Mouse (Mus musculus): ENCODE measurements around the gene Add3.

Add3 gene

DNA sequence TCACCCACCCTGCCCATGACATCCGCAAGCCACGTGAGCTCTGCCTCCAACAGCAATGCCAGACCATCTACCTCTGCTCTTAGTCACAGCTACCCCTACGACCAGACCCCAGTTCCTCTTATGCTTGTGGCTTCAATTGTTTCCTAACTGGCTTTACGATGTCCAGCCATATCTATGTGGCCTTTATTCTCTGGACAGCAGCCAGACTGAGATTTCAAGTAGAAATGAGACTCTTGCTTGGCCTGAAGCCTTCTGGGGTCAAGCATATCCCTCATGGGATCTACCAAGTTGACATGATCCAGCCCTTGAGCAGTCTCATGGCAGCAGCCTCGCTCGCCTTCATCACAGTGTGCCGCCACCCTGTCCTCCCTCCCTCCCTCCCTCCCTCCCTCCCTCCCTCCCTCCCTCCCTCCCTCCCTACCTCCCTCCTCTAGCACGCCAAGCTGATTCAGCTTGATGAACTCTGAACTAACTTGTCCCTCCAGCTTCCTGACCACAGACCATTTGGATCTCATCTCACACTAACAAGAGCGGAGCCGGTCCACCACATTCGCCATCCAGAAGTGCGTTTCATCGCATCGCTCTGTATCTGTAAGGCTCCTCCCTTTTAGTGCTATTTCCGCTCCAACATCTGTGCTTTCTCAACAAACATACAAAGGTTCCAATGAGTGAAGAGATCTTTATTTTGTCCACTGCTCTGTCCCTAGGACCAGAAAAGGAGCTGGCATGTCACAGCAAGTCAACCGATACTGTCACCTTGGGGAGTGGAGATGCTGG lies 9.7 kb upstream of the Add3 start:
- DNase-seq (ENCODE audit: low read depth, low spot score): no peak

DNA sequence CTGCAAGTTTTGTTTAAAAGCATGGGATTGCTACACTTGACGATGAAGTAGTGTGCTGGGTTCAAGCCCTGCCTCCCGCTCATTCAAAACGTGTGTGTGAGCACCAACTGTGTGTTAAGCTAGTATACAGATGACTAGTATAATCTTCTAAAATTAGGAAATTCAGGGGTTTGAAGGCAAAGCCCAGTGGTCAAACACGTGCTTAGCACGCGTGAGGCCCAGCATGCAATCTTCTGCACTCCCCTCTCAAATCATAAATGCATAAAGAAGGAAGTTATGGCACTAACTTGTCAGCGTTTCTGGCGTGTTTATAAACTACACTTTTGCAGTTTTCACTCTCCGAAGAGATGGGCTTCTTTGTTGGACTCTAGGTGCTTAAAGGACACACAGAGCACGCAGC lies 7.8 kb upstream of the Add3 start:
- no peak for DNase-seq (ENCODE audit: low read depth, low spot score)

DNA sequence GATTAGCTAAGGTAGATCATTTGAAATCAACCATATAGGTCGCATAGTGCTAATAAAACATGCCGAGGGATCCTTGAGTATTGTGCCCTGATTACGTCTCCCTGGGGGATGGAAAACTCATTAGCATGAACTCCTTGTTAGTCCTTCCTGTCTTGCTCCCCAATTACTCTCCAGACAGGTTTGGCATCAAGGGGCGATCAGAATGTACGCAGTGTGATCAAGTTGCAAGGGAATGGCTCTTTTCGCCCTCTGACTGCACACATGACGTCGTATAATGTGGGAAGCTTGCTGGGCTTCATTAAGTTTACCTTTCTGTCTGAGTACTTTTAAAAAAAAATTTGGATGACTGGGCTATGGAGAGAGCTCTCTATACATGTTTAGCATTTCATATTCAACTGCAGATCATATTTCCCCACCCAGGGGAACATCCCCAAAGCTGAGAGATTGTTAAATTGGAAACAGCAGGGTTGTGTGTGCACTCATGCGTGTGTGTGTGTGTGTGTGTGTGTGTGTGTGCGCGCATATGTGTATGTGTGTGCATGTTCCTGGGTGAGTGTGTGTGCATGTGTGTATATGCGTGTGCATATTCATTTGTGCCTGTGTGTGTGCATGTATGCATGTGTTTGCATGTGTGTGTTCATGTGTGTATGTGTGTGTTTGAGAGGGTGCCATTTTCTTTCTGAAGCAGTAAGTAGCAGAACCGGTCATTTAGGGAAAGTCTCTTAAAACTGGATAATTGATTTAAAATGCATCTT lies 3.7 kb upstream of the Add3 start:
- no peak for DNase-seq (ENCODE audit: low read depth, low spot score)

DNA sequence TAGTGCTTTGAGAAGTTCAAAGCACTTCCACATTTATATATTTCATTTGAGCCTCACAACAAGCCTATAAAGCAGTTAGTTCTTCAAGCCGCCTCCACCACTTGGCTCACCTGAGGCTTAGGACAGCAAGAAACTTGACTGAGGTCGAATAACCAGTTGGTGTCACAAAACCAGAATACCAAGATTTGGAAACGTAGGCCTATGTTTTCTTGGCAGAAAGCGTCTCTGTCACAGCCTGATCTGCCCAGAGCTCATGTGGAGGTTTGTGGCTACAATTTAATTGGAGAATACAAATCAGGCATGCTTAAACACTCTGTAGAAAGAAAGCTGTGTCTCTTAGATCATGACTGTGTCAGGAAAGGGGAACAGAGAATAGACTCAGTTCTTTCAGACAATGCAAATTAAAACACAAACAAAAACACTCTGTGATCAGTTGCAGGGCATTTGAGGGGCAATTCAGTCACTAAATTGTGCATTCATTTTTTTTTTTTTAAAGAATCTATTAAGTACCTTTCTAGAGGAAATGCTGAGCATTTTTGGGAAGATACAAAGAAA lies 3.0 kb upstream of the Add3 start:
- DNase-seq (ENCODE audit: low read depth, low spot score): no peak

DNA sequence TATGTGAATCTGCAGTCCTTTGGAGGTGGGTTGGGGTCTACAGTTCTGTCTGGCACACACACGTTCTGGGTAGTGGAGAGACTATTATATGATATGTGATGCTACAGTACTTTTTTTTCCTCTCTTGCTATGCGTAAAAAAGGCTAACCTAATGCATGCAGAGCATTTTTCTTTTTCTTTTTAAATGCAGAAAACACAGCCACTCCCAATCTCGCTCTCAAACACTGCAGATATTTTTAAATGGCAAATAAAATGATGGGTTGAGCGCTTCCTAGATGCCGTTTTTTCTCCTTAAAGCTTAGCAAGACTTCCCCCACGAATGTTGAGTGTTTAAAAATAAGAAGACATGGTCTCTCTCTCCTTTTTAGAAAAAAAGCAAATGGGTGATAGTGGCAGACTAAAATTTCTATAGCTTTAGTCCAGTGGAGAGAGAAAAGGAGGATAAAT lies 584 bp downstream of the Add3 start:
- peak; percentile 16 for DNase-seq (ENCODE audit: low read depth, low spot score)

DNA sequence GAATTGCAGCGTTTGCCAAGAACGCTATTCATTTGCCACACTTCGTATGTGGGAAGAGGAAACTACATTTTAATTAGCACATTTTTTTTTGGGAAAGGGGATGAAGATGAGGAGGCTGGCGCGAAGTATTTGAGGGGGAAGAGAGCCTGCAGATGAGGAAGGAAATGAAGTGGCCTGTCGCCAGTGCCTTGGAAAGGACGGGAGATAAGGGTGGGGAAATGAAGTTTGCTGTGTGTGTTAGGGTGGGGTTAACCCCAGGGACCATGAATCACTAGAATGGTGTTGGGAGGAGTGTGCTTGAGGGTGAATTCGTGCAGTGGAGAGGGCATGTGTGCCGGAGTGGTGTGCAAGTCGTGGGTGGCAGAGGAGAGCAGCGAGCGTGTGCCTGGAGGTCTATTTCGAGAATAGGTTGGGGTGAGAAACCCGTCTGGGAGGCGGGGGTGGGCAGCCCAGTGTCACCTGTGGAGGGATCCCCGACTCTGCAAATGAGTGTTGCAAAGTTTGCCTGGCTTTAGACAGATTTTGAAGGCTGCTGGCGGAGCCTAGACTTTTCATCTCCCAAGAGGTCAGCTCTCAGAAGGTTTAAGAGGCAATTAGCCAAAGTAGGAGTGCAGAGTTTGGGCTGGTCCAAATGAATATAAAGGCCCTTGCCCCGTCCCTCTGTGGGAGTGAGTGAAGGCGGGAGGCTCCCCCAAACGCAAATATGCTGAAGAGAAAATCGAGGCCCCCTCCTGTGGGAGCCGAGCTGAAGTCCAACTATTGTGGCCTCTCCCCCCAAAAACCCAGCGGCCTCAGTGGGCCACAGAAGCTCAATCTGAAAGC lies 1.2 kb downstream of the Add3 start:
- no peak for DNase-seq (ENCODE audit: low read depth, low spot score)

DNA sequence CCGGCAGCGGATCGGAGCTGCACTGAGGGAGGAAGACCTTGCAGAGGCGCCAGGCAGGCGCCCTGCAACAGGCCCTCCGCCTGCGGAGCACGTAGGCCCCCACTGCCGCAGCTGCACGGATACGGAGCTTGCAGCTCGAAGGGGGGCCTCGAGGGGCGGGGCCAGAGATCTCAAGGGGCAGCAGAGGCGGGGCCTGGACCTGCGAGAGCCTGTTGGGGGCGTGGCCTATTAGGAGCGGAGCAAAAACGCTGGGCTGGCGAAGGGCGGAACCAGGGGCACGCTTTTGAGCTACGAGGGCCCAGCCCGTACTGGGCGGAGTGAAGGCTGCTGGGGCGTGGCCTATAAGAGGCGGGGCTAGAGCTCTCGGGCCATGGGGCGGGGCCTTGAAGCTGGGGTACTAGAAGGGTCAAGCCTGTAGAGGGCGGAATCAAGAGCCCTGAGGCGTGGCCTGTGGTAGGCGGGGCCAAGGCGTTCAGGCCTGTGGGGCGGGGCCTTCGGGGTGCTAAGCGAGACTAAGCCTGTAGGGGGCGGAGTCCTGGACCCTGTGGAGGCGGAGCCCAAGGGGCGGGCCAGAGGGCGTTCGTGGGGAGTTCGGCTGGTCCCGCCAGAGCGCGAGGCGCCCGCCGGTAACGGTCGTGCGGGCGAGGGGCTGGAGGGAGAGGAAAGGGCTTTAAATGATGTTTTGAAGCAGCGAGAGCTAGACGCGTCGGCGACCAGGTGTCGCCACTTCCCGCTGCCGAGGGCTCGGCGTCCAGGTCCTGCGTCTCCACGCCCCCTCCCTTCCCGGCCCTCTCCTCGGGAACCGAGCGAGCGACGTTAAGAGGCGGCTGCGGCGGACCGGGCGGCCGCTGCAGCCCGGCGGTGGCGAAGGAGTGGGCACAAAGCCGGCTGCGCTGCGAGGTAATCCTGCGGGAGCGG lies 2.2 kb downstream of the Add3 start:
- DNase-seq (ENCODE audit: low read depth, low spot score): peak; percentile 91

DNA sequence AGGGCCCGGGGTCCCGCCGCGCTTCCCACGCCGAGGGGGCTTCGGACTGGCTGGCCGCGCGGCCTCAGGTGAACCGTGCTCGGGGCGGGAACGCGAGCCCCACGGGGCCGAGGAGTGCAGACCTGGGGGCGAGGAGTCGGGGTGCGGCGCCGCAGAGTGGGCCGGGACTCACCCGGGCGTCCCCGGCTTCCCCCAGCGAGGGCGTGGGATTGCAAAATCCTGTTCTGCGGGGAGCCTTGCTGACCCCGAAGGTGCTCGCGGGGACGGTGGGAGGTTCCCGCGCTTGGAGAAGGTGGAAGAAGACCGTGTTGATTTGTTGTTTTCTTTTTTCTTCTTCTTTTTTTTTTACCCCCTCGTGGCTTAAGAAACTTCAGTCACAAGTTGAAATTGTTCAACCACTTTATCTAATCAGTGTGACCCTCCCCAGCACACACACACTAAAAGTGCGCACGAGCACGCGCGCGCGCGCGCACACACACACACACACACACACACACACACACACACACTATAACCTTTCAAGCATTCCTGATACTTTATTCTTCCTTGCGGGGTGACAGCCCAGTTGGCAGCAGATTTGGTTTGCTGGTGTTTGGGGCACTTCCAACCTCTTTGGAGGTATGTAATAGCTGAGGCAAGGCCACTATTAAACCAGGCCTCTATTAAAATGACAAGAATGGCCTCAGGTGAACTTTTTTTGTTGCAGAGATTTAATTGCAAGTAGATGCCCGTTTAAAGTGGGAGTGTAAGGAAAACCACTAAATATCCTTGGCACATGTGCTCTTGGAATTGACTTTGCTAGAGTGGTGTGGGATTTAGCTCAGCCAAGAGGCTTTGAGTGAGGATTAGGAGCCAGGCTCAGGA lies 3.1 kb downstream of the Add3 start:
- no peak for DNase-seq (ENCODE audit: low read depth, low spot score)

DNA sequence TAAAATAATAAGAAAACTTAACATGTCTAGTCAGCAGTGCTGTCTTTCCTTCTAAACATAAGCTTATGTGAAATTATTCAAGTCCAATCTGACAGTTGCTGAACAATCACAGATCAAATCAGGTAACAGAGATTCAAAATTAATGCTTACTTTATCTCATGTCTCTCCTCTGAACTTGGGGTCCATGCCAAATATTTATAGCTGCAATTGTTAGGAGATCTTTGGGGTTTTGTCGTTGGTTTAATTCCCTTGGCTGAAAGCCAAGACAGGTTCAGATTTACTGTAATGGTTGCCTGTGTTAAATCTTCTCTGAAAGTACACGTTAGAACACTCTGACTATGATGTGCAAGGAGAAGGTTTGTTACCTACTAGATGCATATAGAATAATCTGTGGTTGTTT lies 4.8 kb downstream of the Add3 start:
- no peak for DNase-seq (ENCODE audit: low read depth, low spot score)

DNA sequence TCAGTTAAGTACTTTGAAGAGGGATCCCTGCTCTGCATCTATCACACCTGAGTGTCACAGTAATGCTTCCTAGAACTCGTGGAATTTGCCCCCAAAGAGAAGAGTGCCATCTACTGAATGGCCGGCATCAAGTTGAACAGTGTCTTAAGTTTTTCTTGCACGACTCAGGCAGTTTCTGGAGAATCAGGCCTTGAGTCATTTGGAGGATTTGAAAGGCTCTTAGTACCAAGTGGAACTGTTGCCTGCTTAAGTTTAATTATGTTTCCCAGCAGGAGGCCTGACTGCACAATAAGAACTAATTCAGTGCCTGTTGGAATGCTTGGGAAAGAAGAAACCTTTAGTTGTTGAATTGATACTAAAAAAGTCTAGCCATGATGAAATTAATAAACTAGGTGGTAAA lies 9.1 kb downstream of the Add3 start:
- no peak for DNase-seq (ENCODE audit: low read depth, low spot score)

DNA sequence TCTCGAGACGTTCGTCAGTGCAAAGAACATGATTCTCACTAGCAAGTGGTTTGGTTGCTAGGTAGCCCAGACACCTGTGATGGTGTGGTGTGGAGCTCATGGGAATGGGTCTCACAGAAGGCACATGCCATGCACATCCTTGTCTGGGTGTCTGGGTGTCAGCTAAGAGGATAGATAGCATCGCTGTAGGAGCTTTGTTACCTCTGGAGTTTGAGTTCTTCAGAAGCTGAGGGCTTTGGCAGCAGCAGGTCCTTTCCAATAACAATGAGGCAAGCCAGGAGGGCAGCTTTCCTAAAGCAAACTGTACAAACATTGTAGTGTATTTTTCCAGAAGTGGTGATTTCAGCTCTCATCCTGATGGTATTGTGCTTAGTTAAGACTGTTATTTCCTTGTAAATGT lies 12.2 kb downstream of the Add3 start:
- DNase-seq (ENCODE audit: low read depth, low spot score): no peak

DNA sequence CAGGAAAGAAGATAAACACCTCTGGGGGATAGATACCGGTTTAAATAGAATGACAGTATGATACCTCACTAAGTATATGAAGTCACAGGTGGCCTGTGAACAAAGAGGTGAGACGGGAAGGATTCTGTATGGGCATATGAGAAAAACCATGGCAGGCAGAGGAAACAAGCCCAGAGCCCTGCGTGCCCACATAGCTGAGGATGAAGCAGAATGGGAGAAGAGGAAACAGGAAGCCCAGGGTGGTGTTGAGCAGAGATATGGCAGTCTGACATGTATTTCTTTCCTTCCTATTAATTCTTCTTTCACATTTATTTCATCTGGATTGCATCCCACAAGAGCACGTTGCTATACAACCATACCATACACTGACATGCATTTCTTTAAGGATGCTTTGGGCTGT lies 12.9 kb downstream of the Add3 start:
- DNase-seq (ENCODE audit: low read depth, low spot score): no peak

DNA sequence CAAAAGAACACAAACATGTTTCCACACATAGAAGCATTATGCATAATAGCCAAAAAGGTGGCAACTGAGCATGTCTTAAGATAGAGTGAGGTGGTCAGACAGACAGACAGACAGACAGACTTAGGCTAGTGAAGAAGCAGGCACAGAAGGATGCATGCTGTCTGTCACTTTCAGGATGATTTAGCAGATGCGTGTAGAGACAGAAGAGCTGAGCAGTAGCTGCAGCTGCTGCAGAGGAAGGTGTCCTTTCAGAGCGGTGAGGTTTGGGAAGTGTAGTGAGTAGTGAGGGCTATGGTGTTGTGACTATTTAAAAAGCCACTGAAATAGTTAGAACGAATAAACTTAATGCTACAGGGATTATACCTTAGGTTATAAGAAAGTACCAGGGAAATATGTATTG lies 13.9 kb downstream of the Add3 start:
- DNase-seq (ENCODE audit: low read depth, low spot score): no peak

DNA sequence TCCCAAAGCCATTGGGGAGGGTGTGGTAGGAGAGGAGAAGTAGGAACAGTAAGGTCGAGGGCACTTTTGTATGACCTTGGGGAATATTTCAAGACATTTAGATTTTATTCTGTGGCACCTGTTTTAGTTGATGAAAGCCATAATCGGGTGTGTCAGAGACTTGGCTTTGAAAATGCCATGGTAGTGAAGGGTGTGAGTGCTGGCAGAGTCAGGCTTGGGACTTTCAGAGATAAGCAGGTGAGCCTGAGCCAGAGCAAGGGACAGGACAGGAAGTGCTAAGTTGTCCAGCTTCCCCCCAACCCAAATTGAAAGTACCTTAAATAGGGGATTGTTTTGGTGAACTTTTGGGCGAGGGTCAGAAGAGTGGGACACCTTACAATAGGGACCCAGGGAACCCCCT lies 16.1 kb downstream of the Add3 start:
- no peak for DNase-seq (ENCODE audit: low read depth, low spot score)

DNA sequence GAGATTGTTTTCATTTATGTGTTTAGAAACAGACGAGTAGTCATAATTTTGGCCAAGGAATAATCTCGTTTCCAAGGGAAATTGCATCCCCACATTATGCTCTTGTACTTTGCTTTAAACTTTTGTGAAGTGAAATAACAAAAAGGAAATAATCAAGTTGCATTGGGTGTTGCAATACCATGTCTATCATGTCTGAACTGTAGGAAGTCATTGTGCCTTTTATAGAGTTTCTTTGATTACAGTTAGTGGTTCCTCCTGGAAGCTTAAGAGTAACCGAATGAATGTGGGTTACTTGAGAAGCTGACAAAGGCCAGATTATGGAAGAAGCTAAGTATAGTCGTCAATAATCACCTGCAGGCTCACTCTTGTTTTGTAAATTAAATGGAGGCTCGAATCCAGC lies 16.9 kb downstream of the Add3 start:
- no peak for DNase-seq (ENCODE audit: low read depth, low spot score)

DNA sequence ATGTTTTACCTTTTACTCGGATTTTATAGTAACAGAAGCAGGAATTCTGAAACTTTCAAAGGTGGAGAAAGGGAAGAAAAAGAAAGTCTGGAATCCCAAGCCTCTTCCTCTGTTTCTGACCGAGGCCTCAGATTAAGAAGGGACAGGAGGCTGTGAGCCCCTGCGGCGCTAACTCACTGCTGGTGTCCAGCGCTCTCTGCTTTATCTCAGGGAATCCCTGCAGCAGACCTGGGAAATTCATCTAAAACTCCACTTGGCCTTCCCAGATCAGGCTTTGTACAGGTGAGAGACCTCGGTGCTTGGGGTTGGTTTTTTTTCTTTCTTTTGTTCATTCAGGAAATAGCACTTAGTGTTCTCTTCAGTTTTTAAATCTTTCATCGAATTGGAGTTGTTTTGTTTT lies 19.1 kb downstream of the Add3 start:
- DNase-seq (ENCODE audit: low read depth, low spot score): no peak

DNA sequence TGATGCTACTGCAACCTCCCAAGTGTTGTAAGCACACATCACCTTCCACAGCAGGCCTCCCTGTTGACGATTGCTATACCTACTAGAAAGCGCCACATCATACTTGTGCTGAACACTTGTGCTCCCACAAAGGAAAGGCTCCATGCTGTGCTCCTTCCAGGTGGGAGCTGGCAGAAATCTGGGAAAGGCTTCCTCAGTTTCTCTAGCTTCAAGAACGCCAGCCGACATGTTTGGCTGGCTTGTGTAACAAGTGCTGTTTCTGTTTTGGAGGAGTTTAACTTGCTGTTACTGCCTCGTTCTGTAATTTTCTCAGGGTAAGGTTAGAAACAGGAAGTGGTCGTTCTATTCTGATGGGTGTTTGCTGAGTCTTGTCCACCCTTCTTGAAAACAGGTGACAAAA lies 22.7 kb downstream of the Add3 start:
- DNase-seq (ENCODE audit: low read depth, low spot score): no peak

DNA sequence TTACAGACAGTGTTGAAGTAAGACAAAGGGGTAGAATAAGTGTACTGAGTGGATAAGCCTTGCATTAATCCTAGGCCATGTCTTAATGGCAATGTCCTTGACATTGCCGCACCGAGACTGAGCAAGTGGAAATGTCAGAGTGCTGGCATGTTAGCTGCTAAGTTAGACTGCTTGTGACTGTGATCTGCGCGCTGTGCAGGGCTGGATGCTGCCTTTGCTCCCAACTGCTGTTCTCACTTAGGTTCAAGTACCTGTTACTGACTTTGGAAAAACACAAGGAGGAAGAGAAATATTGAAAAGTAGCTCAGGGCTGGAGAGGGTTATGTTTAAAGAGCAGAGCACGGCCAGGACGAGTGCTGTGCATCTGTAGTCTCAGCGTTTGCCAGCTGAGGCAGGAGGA lies 24.4 kb downstream of the Add3 start:
- no peak for DNase-seq (ENCODE audit: low read depth, low spot score)

DNA sequence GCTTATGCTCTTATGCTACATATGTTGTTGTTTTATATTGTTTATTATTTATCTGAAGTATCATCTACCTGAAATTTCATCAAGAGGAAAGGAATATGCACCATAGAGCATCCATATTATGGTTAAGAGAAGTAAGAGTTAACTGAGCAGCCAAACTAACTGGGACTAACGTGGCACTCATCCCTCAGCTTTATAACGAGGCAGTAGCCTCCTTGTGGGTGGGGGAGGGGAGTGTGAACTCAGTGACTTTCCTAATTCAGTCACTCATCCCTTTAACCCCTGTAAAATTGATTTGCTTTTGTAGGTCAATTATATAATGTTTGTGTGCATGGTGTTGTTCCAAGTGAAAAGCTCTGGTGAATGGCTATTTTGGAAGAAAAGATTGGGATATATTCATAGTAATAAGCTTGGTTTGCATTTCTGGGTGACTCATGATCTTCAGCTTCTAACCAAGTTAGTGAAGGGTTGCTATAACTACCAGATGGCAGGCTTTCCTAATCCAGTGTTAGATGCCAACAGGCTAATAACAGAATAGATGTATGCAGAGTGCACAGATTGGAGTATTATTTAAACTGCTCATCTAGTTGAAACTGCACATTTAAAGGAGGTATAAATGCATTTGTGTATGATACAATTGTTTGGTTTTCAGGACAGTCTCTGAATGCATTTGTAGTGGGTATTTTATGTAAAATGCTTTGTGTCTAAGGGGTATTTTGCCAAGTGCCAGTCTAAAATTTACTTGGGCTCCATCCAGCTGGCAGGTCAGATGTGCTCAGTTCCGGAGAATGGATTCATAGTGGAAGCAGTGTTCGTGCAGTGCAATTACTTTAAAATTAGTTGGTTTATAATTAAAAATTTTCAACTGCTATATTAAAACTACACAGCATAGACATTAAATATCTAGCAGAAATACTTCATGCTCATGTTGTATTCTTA lies 25.3 kb downstream of the Add3 start:
- DNase-seq (ENCODE audit: low read depth, low spot score): peak; percentile 18
